ENCODE assay signal across 8 mouse cellular contexts in genomic region chrX:103555041-103555986, GRCm38 (mm10).
DNase-seq lines count a peak whose midpoint lies in the region; ATAC-seq and TF ChIP-seq lines count a peak whose summit lies in the region.
"Not testable (repeated sequence)": the region's sequence is repeated elsewhere in the genome, so short reads cannot be mapped to it uniquely, and the experiment has no call there.

No protein-coding gene starts in this region.

- H3K9ac ChIP-seq in embryonic facial prominence, embryonic 15.5 days; heart, embryonic 13.5 days; intestine, postnatal 0 days (ENCODE audit: low read depth, low read length); limb, embryonic 12.5 days (replicated peaks); stomach, embryonic 15.5 days: not testable (repeated sequence)

- not testable (repeated sequence) for H3K36me3 ChIP-seq in embryonic facial prominence, embryonic 15.5 days; heart, embryonic 13.5 days; intestine, postnatal 0 days (ENCODE audit: control insufficient read depth, insufficient read depth); limb, embryonic 12.5 days; myocyte (ENCODE audit: control insufficient read depth, insufficient read depth); stomach, embryonic 15.5 days

- peak; percentile 81; the same call in 1 of the 2 replicates for ATAC-seq in embryonic facial prominence, embryonic 15.5 days (ENCODE audit: insufficient number of reproducible peaks, low FRiP score, low TSS enrichment, low read depth)
- ATAC-seq in heart, embryonic 13.5 days (ENCODE audit: extremely low read depth, insufficient number of reproducible peaks, low FRiP score, low TSS enrichment), result peak; percentile 51; the same call in 1 of the 2 replicates
- ATAC-seq in intestine, postnatal 0 days, result 0 out of 2 replicates have a peak, but pooled peaks have one; percentile 23
- peak; percentile 80 for ATAC-seq in limb, embryonic 12.5 days (ENCODE audit: insufficient number of reproducible peaks, insufficient read depth, low FRiP score, low TSS enrichment, low read depth)
- peak; percentile 79 for ATAC-seq in stomach, embryonic 15.5 days (ENCODE audit: insufficient read depth, low FRiP score, low read depth)

- peaks cover 16% of the 10 kb centered on the region; the same call in 1 of the 2 replicates for H3K4me1 ChIP-seq in embryonic facial prominence, embryonic 15.5 days
- peaks cover 38% of the 10 kb centered on the region for H3K4me1 ChIP-seq in heart, embryonic 13.5 days
- not testable (repeated sequence) for H3K4me1 ChIP-seq in intestine, postnatal 0 days (replicated peaks; ENCODE audit: control insufficient read depth, insufficient read depth, low read length); limb, embryonic 12.5 days (replicated peaks)
- H3K4me1 ChIP-seq in stomach, embryonic 15.5 days, result peaks cover 16% of the 10 kb centered on the region; the same call in 1 of the 2 replicates

- not testable (repeated sequence) for TF ChIP-seq CTCF in intestine, postnatal 0 days (IDR thresholded peaks at IDR 0.05; ENCODE audit: low read depth)

- WGBS in embryonic facial prominence, embryonic 15.5 days, result 21% methylated on average over 5 of the region's 5 CpGs
- 38% methylated on average over 4 of the region's 5 CpGs for WGBS in heart, embryonic 13.5 days
- 58% methylated on average over 4 of the region's 5 CpGs for WGBS in intestine, postnatal 0 days
- 42% methylated on average over 5 of the region's 5 CpGs for WGBS in limb, embryonic 12.5 days
- WGBS in stomach, embryonic 15.5 days, result 40% methylated on average over 5 of the region's 5 CpGs

- peak; percentile 13 for DNase-seq in NIH3T3 (ENCODE audit: low read depth)
- DNase-seq in lung, postnatal 25 days (ENCODE audit: low spot score), result peak; percentile 22

- H3K9me3 ChIP-seq in embryonic facial prominence, embryonic 15.5 days (replicated peaks); heart, embryonic 13.5 days; intestine, postnatal 0 days (ENCODE audit: control insufficient read depth); limb, embryonic 12.5 days; stomach, embryonic 15.5 days: not testable (repeated sequence)

- H3K4me2 ChIP-seq in embryonic facial prominence, embryonic 15.5 days (replicated peaks); heart, embryonic 13.5 days; intestine, postnatal 0 days (replicated peaks; ENCODE audit: low read depth); limb, embryonic 12.5 days; stomach, embryonic 15.5 days: not testable (repeated sequence)
- H3K4me2 ChIP-seq in myocyte (ENCODE audit: low read depth), result peak overlapping the region; percentile 22

- not testable (repeated sequence) for H3ac ChIP-seq in myocyte (ENCODE audit: control insufficient read depth, insufficient read length)

- not testable (repeated sequence) for TF ChIP-seq POLR2A in myocyte (IDR thresholded peaks at IDR 0.05; ENCODE audit: insufficient read length, low read depth)

- H3K27me3 ChIP-seq in embryonic facial prominence, embryonic 15.5 days; heart, embryonic 13.5 days (replicated peaks); intestine, postnatal 0 days (replicated peaks; ENCODE audit: control insufficient read depth, insufficient read depth, low read length); limb, embryonic 12.5 days; myocyte (ENCODE audit: control insufficient read depth, insufficient read depth, insufficient read length); stomach, embryonic 15.5 days (replicated peaks): not testable (repeated sequence)

- not testable (repeated sequence) for H3K27ac ChIP-seq in embryonic facial prominence, embryonic 15.5 days (replicated peaks); intestine, postnatal 0 days (ENCODE audit: low read depth, low read length)
- peak overlapping the region; percentile 77 for H3K27ac ChIP-seq in heart, embryonic 13.5 days (replicated peaks)
- 0 out of 2 replicates have a peak overlapping the region, but pooled peaks have one; percentile 12 for H3K27ac ChIP-seq in limb, embryonic 12.5 days
- H3K27ac ChIP-seq in stomach, embryonic 15.5 days, result 0 out of 2 replicates have a peak overlapping the region, but pooled peaks have one; percentile 16

- not testable (repeated sequence) for H3K4me3 ChIP-seq in embryonic facial prominence, embryonic 15.5 days (replicated peaks); heart, embryonic 13.5 days; intestine, postnatal 0 days (ENCODE audit: low read depth, low read length); limb, embryonic 12.5 days (replicated peaks); myocyte; stomach, embryonic 15.5 days (replicated peaks)

- not testable (repeated sequence) for H3K79me2 ChIP-seq in myocyte (ENCODE audit: control insufficient read depth, insufficient read depth)

TF ChIP-seq in myocyte, 11 proteins besides CTCF, POLR2A, EP300 and RAD21:
- TF ChIP-seq MYOG (IDR thresholded peaks at IDR 0.05; ENCODE audit: control insufficient read depth in 1 of 3, insufficient read depth in 1 of 3, insufficient read length in 2 of 3, low read depth in 2 of 3), result peak in 2 of 3 experiments; percentile 3 to 44
- peak; percentile 17 to 48 (median 22) for TF ChIP-seq MYOD1 (IDR thresholded peaks at IDR 0.05; ENCODE audit: control insufficient read depth in 1 of 3, insufficient read length in 2 of 3, low read depth in 2 of 3)

Comparison
In these comparisons a context has a peak if more than half of its experiments do, and no peak if none do; other contexts are left out.
1. ATAC-seq: peak in every context shown above with its lines; median percentile 81 in embryonic facial prominence, embryonic 15.5 days; 80 in limb, embryonic 12.5 days; 79 in stomach, embryonic 15.5 days; 51 in heart, embryonic 13.5 days; 23 in intestine, postnatal 0 days.